Mouse (Mus musculus): ENCODE measurements around the gene Kcnj10. TPM values are rescaled to one million over a fixed set of nuclear protein-coding genes. Genes with fewer than 3 reads are reported as not detected.

Kcnj10 gene
- total RNA-seq (2014; rRNA removed): 3.2 and 4.1 TPM in 2 replicates
- 1.4 and 2.9 TPM in 2 replicates for polyA plus RNA-seq (2015; fragmentation: Nextera tagmentation; extraction: Ambion mirVana)

DNA sequence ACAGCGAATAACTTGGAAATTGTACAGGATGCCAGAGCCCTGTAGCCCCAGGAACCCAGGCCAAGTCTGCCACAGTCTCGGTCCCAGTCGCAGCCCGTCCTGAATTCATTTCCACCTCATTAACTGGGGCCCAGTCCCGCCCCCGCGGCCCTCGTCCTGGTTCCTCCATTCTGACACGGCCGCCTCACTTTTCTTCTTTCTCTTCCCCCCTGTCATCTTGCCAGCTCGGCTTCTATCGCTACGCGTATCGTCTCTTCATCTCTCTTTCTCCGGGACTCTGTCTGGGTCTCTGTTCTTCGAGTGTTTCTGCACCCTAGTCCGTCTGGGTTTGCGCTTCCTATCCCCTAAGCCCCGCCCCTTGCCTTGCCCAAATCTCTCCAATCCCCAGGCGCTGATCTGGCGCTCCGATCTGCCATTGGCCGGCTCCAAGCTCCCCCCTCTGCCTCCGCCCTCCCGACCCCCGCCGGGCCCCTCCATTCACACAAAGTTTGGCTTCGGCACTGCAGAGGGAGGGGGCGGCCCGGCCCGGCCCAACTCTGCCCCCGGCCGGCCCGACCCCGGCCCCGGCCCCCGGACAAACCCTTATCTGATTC is at the start of gene Kcnj10:
Gene Kcnj10, plus strand, starts transcription at position 482 of the 593 bp plus-strand sequence.
- H3K4me3 ChIP-seq (ENCODE audit: low read depth, low read length): peak within 1 kb of the TSS; percentile 42
- peak within 1 kb of the TSS; percentile 69; the same call in 1 of the 2 replicates for H3K27ac ChIP-seq (ENCODE audit: low read depth, low read length)
- no peaks in the 10 kb centered on the region for H3K9me3 ChIP-seq (ENCODE audit: low read length)
- no peak within 1 kb of the TSS for H3K9ac ChIP-seq
- no peaks in the 10 kb centered on the region for H3K27me3 ChIP-seq (ENCODE audit: insufficient read depth, low read length)
- no peak for TF ChIP-seq CTCF (IDR thresholded peaks at IDR 0.05; ENCODE audit: low read depth)
- peak; percentile 94 for ATAC-seq
- 2% methylated on average over 37 of the region's 38 CpGs for WGBS
- H3K4me1 ChIP-seq (ENCODE audit: insufficient read depth): peaks cover 3% of the 10 kb centered on the region; the same call in 1 of the 2 replicates
- no peaks in the 10 kb centered on the region for H3K36me3 ChIP-seq (ENCODE audit: insufficient read depth)
- peak; percentile 87 for DNase-seq
- H3K4me2 ChIP-seq (ENCODE audit: low read depth): peak within 1 kb of the TSS; percentile 65

DNA sequence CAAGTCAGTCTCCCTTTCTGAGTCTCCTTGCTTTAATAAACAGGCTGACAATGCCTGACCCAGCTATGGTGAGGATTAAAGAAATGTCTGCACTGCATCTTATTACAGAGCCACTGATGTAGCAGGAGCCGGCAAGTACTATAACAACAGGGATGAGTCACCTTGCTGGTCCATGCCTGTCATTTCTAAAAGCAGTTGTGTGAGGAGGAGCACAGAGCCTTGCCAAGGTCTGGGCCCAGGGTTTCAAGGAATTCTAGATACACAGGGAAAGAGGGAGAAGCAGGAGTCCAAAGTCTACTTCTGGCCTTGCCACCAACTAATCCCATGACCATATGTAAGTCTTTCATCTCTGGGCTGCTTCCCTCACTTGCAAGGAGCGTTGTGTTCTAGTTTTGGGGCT is 48.1 kb upstream of the Kcnj10 start:
- H3K36me3 ChIP-seq (ENCODE audit: insufficient read depth): 0 out of 2 replicates have a peak, but pooled peaks cover 3% of the 10 kb centered on the region
- no peak for ATAC-seq
- no peak overlapping the region for H3K4me2 ChIP-seq (ENCODE audit: low read depth)
- no peak for DNase-seq
- H3K27ac ChIP-seq (ENCODE audit: low read depth, low read length): no peak overlapping the region
- no peaks in the 10 kb centered on the region for H3K27me3 ChIP-seq (ENCODE audit: insufficient read depth, low read length)
- no peak overlapping the region for H3K9ac ChIP-seq
- WGBS: 87% methylated on average over 2 of the region's 2 CpGs
- H3K9me3 ChIP-seq (ENCODE audit: low read length): no peaks in the 10 kb centered on the region
- H3K4me1 ChIP-seq (ENCODE audit: insufficient read depth): no peaks in the 10 kb centered on the region
- H3K4me3 ChIP-seq (ENCODE audit: low read depth, low read length): no peak overlapping the region
- TF ChIP-seq CTCF (IDR thresholded peaks at IDR 0.05; ENCODE audit: low read depth): no peak

DNA sequence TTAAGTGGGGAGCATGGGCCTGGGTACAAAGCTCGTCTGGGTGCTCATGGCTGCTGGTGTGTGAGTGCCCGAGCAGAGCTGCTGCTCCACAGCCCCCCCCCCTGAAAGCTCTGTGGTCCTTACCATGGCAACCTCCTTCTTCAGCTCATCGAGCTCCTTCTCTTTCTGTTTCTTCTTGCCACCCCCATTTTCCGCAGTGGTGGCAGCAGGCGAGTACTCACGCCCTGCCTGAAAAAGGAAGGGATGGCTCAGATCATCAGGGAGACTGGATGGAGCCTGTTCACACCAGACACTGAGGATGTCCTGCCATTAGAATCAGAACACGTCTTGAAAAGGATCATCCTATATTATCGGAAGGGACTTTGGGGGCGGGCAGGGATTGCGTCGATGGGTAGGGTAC is 47.6 kb upstream of the Kcnj10 start:
- no peak for TF ChIP-seq CTCF (IDR thresholded peaks at IDR 0.05; ENCODE audit: low read depth)
- Histone ChIP-seq H3K4me3 (ENCODE audit: low read depth, low read length) (no peak overlapping the region), H3K27me3 (ENCODE audit: insufficient read depth, low read length) (no peaks in the 10 kb centered on the region), H3K27ac (ENCODE audit: low read depth, low read length) (no peak overlapping the region), H3K4me2 (ENCODE audit: low read depth) (no peak overlapping the region), H3K36me3 (ENCODE audit: insufficient read depth) (0 out of 2 replicates have a peak, but pooled peaks cover 3% of the 10 kb centered on the region), H3K9ac (no peak overlapping the region), H3K9me3 (ENCODE audit: low read length) (no peaks in the 10 kb centered on the region), H3K4me1 (ENCODE audit: insufficient read depth) (peaks cover 5% of the 10 kb centered on the region; the same call in 1 of the 2 replicates)
- DNase-seq (no peak), ATAC-seq (no peak)
- 82% methylated on average over 11 of the region's 11 CpGs for WGBS

DNA sequence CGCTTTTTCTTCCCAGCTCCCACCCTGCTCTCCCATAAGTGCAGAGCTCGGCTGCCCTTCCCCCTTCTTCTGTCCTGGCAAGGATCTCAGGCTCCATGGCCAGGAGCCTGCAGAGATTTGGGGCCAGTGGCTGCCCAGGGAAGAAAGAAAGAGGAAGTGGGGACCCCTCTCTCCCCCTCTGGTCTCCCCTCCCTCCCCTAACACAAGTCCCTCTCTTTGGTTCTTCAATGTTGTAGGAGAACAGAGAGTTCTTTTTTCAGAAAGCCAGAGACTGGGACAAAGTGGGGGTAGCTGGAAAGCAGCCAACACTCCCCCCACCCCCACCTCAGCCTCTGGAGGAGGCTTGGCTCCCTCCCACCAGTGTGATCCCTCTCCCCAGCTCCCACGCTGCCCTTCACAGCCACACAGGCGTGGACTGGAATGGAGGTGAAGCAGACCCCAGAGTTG is 45.2 kb upstream of the Kcnj10 start:
- Histone ChIP-seq H3K36me3 (ENCODE audit: insufficient read depth) (0 out of 2 replicates have a peak, but pooled peaks cover 3% of the 10 kb centered on the region), H3K9me3 (ENCODE audit: low read length) (no peaks in the 10 kb centered on the region), H3K27me3 (ENCODE audit: insufficient read depth, low read length) (no peaks in the 10 kb centered on the region), H3K4me3 (ENCODE audit: low read depth, low read length) (no peak overlapping the region), H3K27ac (ENCODE audit: low read depth, low read length) (peak overlapping the region; percentile 78; the same call in 1 of the 2 replicates), H3K9ac (peak overlapping the region; percentile 44), H3K4me1 (ENCODE audit: insufficient read depth) (peaks cover 6% of the 10 kb centered on the region; the same call in 1 of the 2 replicates), H3K4me2 (ENCODE audit: low read depth) (peak overlapping the region; percentile 37)
- 25% methylated on average over 4 of the region's 4 CpGs for WGBS
- no peak for TF ChIP-seq CTCF (IDR thresholded peaks at IDR 0.05; ENCODE audit: low read depth)
- peak; percentile 79 for ATAC-seq
- DNase-seq: no peak

- TF ChIP-seq CTCF (IDR thresholded peaks at IDR 0.05; ENCODE audit: low read depth): no peak
- Histone ChIP-seq H3K9ac (peak overlapping the region; percentile 44), H3K27me3 (ENCODE audit: insufficient read depth, low read length) (no peaks in the 10 kb centered on the region), H3K4me2 (ENCODE audit: low read depth) (peak overlapping the region; percentile 37), H3K4me3 (ENCODE audit: low read depth, low read length) (peak overlapping the region; percentile 16), H3K36me3 (ENCODE audit: insufficient read depth) (no peaks in the 10 kb centered on the region), H3K9me3 (ENCODE audit: low read length) (no peaks in the 10 kb centered on the region), H3K27ac (ENCODE audit: low read depth, low read length) (peak overlapping the region; percentile 78), H3K4me1 (ENCODE audit: insufficient read depth) (peaks cover 6% of the 10 kb centered on the region; the same call in 1 of the 2 replicates)
- no peak for ATAC-seq
- WGBS: 63% methylated on average over 6 of the region's 6 CpGs
- no peak for DNase-seq
These were observed 44.0 kb upstream of the Kcnj10 start for GRCm38 (mm10) chr1:172296816-172297510.

DNA sequence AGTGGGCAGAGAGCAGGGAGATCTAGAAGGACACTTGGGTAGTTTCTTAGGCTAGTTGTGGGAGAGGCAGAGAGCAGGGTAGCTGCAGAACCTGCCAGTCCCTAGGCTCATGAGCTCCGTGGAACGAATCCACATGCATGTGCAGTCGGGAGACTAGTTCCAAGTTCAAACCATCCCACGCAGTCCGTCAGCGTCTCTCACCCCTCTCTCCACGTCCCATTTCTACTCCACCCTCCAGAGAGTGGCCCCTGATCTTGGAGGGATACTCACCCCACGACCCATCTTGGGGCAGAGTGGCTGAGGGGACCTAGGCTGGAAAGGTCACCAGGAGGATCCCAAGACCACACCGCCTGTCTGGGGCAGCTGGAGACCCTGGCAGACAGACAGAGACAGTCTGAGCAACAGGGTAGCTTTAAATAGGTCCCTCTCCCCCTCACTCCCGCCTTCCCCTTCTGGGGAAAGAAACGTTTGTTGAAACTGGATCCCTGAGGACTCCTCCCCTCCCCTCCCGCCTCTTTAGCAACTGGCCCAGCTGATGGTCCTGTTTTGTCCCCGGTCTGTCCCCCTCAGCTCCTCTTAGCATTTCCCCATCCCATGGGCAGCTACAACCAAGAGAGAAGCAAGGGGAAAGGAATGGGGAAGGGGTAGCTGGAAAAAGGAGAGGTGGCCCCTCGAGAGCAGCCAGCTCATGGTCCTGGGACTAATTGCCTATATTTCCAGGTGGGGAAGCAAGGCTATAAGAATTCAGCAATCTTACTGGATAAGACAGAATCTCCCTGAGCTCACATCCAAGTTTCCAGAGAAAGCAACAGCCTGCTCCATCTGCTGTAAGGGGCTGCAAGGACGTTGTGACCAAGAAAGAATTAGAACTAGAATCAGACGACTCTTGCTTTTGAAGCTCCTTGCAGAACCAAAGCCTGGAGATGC is 43.1 kb upstream of the Kcnj10 start, which contains the start of gene Atp1a2:
Gene Atp1a2, minus strand, starts transcription at position 454 of the 927 bp plus-strand sequence.
- Histone ChIP-seq H3K4me1 (ENCODE audit: insufficient read depth) (peaks cover 6% of the 10 kb centered on the region; the same call in 1 of the 2 replicates), H3K27ac (ENCODE audit: low read depth, low read length) (peak within 1 kb of the TSS; percentile 78), H3K27me3 (ENCODE audit: insufficient read depth, low read length) (no peaks in the 10 kb centered on the region), H3K36me3 (ENCODE audit: insufficient read depth) (no peaks in the 10 kb centered on the region), H3K4me2 (ENCODE audit: low read depth) (peak within 1 kb of the TSS; percentile 37), H3K9me3 (ENCODE audit: low read length) (no peaks in the 10 kb centered on the region), H3K4me3 (ENCODE audit: low read depth, low read length) (peak within 1 kb of the TSS; percentile 16), H3K9ac (peak within 1 kb of the TSS; percentile 44)
- ATAC-seq: peak; percentile 60
- WGBS: 8% methylated on average over 16 of the region's 16 CpGs
- no peak for TF ChIP-seq CTCF (IDR thresholded peaks at IDR 0.05; ENCODE audit: low read depth)
- no peak for DNase-seq
